Mouse (Mus musculus): ENCODE data around the gene Slc1a4. TPM values are rescaled to one million over a fixed set of nuclear protein-coding genes. Genes with fewer than 3 reads are reported as not detected.

Gene Slc1a4
- 19.1 and 20.6 TPM in 2 replicates for polyA plus RNA-seq (2015; fragmentation: Nextera tagmentation; extraction: Ambion mirVana)

- H3K9me3 ChIP-seq: no peaks in the 10 kb centered on the region
- peak within 1 kb of the TSS; percentile 61 for H3K9ac ChIP-seq
- peak; percentile 99 for ATAC-seq (ENCODE audit: insufficient number of reproducible peaks, low FRiP score, low TSS enrichment, low read depth)
- peak within 1 kb of the TSS; percentile 95 for H3K4me2 ChIP-seq
- H3K4me3 ChIP-seq: peak within 1 kb of the TSS; percentile 66
- no peaks in the 10 kb centered on the region for H3K27me3 ChIP-seq
- H3K4me1 ChIP-seq: peaks cover 18% of the 10 kb centered on the region
- under 1% methylated on average over 48 of the region's 48 CpGs for WGBS
- H3K36me3 ChIP-seq: no peaks in the 10 kb centered on the region
- H3K27ac ChIP-seq: peak within 1 kb of the TSS; percentile 91
Observed at GRCm38 (mm10) chr11:20332561-20333514, at the start of gene Slc1a4. TSS of gene Slc1a4 (minus strand) at chr11:20332713.

- H3K9ac ChIP-seq: no peak overlapping the region
- H3K4me1 ChIP-seq: no peaks in the 10 kb centered on the region
- no peak overlapping the region for H3K27ac ChIP-seq
- H3K36me3 ChIP-seq: no peaks in the 10 kb centered on the region
- no peak for ATAC-seq (ENCODE audit: insufficient number of reproducible peaks, low FRiP score, low TSS enrichment, low read depth)
- H3K4me2 ChIP-seq: no peak overlapping the region
- no peaks in the 10 kb centered on the region for H3K9me3 ChIP-seq
- no peaks in the 10 kb centered on the region for H3K27me3 ChIP-seq
- WGBS: 60% methylated on average over 4 of the region's 4 CpGs
- no peak overlapping the region for H3K4me3 ChIP-seq
Observed at GRCm38 (mm10) chr11:20380106-20380505, 47.6 kb upstream of the Slc1a4 start.

GRCm38 (mm10) chr11:20376642-20377041 is 44.1 kb upstream of the Slc1a4 start:
- 0 out of 2 replicates have a peak, but pooled peaks cover 4% of the 10 kb centered on the region for H3K4me1 ChIP-seq
- no peaks in the 10 kb centered on the region for H3K9me3 ChIP-seq
- ATAC-seq (ENCODE audit: insufficient number of reproducible peaks, low FRiP score, low TSS enrichment, low read depth): no peak
- no peaks in the 10 kb centered on the region for H3K36me3 ChIP-seq
- no peak overlapping the region for H3K4me3 ChIP-seq
- 87% methylated on average over 7 of the region's 7 CpGs for WGBS
- H3K27me3 ChIP-seq: no peaks in the 10 kb centered on the region
- H3K4me2 ChIP-seq: no peak overlapping the region
- H3K27ac ChIP-seq: no peak overlapping the region
- H3K9ac ChIP-seq: no peak overlapping the region

- Histone ChIP-seq H3K36me3 (no peaks in the 10 kb centered on the region), H3K27ac (no peak overlapping the region), H3K4me2 (no peak overlapping the region), H3K9ac (no peak overlapping the region), H3K27me3 (no peaks in the 10 kb centered on the region), H3K4me3 (no peak overlapping the region), H3K4me1 (0 out of 2 replicates have a peak, but pooled peaks cover 4% of the 10 kb centered on the region), H3K9me3 (no peaks in the 10 kb centered on the region)
- ATAC-seq (ENCODE audit: insufficient number of reproducible peaks, low FRiP score, low TSS enrichment, low read depth): no peak
- WGBS: 64% methylated on average over 8 of the region's 8 CpGs
Observed at GRCm38 (mm10) chr11:20372616-20373211, 40.2 kb upstream of the Slc1a4 start.

GRCm38 (mm10) chr11:20370486-20370885 is 38.0 kb upstream of the Slc1a4 start:
- H3K4me3 ChIP-seq: no peak overlapping the region
- H3K27ac ChIP-seq: no peak overlapping the region
- no peaks in the 10 kb centered on the region for H3K27me3 ChIP-seq
- H3K9me3 ChIP-seq: no peaks in the 10 kb centered on the region
- no peak for ATAC-seq (ENCODE audit: insufficient number of reproducible peaks, low FRiP score, low TSS enrichment, low read depth)
- no peaks in the 10 kb centered on the region for H3K36me3 ChIP-seq
- WGBS: 87% methylated on average over 2 of the region's 2 CpGs
- 0 out of 2 replicates have a peak, but pooled peaks cover 4% of the 10 kb centered on the region for H3K4me1 ChIP-seq
- H3K9ac ChIP-seq: no peak overlapping the region
- no peak overlapping the region for H3K4me2 ChIP-seq

GRCm38 (mm10) chr11:20366456-20366855 is 33.9 kb upstream of the Slc1a4 start:
- Histone ChIP-seq H3K9me3 (no peaks in the 10 kb centered on the region), H3K27ac (no peak overlapping the region), H3K4me1 (no peaks in the 10 kb centered on the region), H3K9ac (no peak overlapping the region), H3K4me2 (no peak overlapping the region), H3K27me3 (no peaks in the 10 kb centered on the region), H3K4me3 (no peak overlapping the region), H3K36me3 (no peaks in the 10 kb centered on the region)
- 89% methylated on average over 1 of the region's 1 CpGs for WGBS
- ATAC-seq (ENCODE audit: insufficient number of reproducible peaks, low FRiP score, low TSS enrichment, low read depth): no peak

GRCm38 (mm10) chr11:20361354-20361753 is 28.8 kb upstream of the Slc1a4 start:
- H3K4me1 ChIP-seq: no peaks in the 10 kb centered on the region
- H3K36me3 ChIP-seq: no peaks in the 10 kb centered on the region
- H3K9me3 ChIP-seq: no peaks in the 10 kb centered on the region
- no peak overlapping the region for H3K9ac ChIP-seq
- H3K27me3 ChIP-seq: no peaks in the 10 kb centered on the region
- no peak overlapping the region for H3K4me3 ChIP-seq
- no peak overlapping the region for H3K4me2 ChIP-seq
- no peak overlapping the region for H3K27ac ChIP-seq
- no peak for ATAC-seq (ENCODE audit: insufficient number of reproducible peaks, low FRiP score, low TSS enrichment, low read depth)
- WGBS: 77% methylated on average over 3 of the region's 3 CpGs

GRCm38 (mm10) chr11:20357684-20358447 is 25.4 kb upstream of the Slc1a4 start:
- no peak overlapping the region for H3K4me2 ChIP-seq
- H3K36me3 ChIP-seq: no peaks in the 10 kb centered on the region
- H3K27me3 ChIP-seq: no peaks in the 10 kb centered on the region
- H3K4me3 ChIP-seq: no peak overlapping the region
- H3K4me1 ChIP-seq: no peaks in the 10 kb centered on the region
- 64% methylated on average over 9 of the region's 9 CpGs for WGBS
- H3K27ac ChIP-seq: no peak overlapping the region
- no peaks in the 10 kb centered on the region for H3K9me3 ChIP-seq
- no peak for ATAC-seq (ENCODE audit: insufficient number of reproducible peaks, low FRiP score, low TSS enrichment, low read depth)
- no peak overlapping the region for H3K9ac ChIP-seq

GRCm38 (mm10) chr11:20348466-20348865 is 16.0 kb upstream of the Slc1a4 start:
- no peak overlapping the region for H3K4me3 ChIP-seq
- WGBS: 84% methylated on average over 2 of the region's 2 CpGs
- no peaks in the 10 kb centered on the region for H3K4me1 ChIP-seq
- H3K9me3 ChIP-seq: no peaks in the 10 kb centered on the region
- no peak for ATAC-seq (ENCODE audit: insufficient number of reproducible peaks, low FRiP score, low TSS enrichment, low read depth)
- no peak overlapping the region for H3K4me2 ChIP-seq
- no peak overlapping the region for H3K9ac ChIP-seq
- peak overlapping the region; percentile 17; the same call in 1 of the 2 replicates for H3K27ac ChIP-seq
- no peaks in the 10 kb centered on the region for H3K36me3 ChIP-seq
- no peaks in the 10 kb centered on the region for H3K27me3 ChIP-seq

- no peak for ATAC-seq (ENCODE audit: insufficient number of reproducible peaks, low FRiP score, low TSS enrichment, low read depth)
- Histone ChIP-seq H3K9ac (no peak overlapping the region), H3K27ac (no peak overlapping the region), H3K4me1 (no peaks in the 10 kb centered on the region), H3K4me3 (no peak overlapping the region), H3K27me3 (no peaks in the 10 kb centered on the region), H3K9me3 (no peaks in the 10 kb centered on the region), H3K4me2 (no peak overlapping the region), H3K36me3 (no peaks in the 10 kb centered on the region)
- 58% methylated on average over 6 of the region's 6 CpGs for WGBS
Observed at GRCm38 (mm10) chr11:20347548-20347947, 15.0 kb upstream of the Slc1a4 start.

GRCm38 (mm10) chr11:20346369-20346768 is 13.9 kb upstream of the Slc1a4 start:
- H3K9me3 ChIP-seq: no peaks in the 10 kb centered on the region
- no peak overlapping the region for H3K4me3 ChIP-seq
- ATAC-seq (ENCODE audit: insufficient number of reproducible peaks, low FRiP score, low TSS enrichment, low read depth): no peak
- no peaks in the 10 kb centered on the region for H3K27me3 ChIP-seq
- 82% methylated on average over 2 of the region's 2 CpGs for WGBS
- no peaks in the 10 kb centered on the region for H3K36me3 ChIP-seq
- no peak overlapping the region for H3K27ac ChIP-seq
- H3K9ac ChIP-seq: no peak overlapping the region
- H3K4me2 ChIP-seq: no peak overlapping the region
- H3K4me1 ChIP-seq: no peaks in the 10 kb centered on the region

All from limb, embryonic 15.5 days (tissue).